Mouse (Mus musculus) MN1 (cell line): ENCODE measurements at regions not wholly inside any gene's neighbourhood (a gene's known extent, or its start where the extent isn't known, plus 50 kb on each side); places are given as distances from the start of the nearest gene placed in this dataset.
"Not testable (repeated sequence)": the region's sequence is repeated elsewhere in the genome, so short reads cannot be mapped to it uniquely, and the experiment has no call there.

Experiments
- DNase-seq: peaks from one replicate; pipeline ENCODE4 v3.0.0-alpha.2; 2016; ENCODE audit warnings: low spot score

GRCm38 (mm10) chr15:25245631-25246030 lies 167.9 kb downstream of the Basp1 start:
- DNase-seq, result no peak

GRCm38 (mm10) chr15:25237665-25238664 lies 175.6 kb downstream of the Basp1 start:
- no peak for DNase-seq

GRCm38 (mm10) chr15:25236191-25236723 lies 177.3 kb downstream of the Basp1 start:
- DNase-seq, result no peak

GRCm38 (mm10) chr15:25234064-25234700 lies 179.4 kb downstream of the Basp1 start:
- DNase-seq, result no peak

GRCm38 (mm10) chr15:25230213-25230612 lies 183.4 kb downstream of the Basp1 start:
- no peak for DNase-seq

GRCm38 (mm10) chr15:25229807-25230206 lies 183.8 kb downstream of the Basp1 start:
- DNase-seq, result no peak

GRCm38 (mm10) chr15:25227496-25227895 lies 186.1 kb downstream of the Basp1 start:
- no peak for DNase-seq

- no peak for DNase-seq
Observed at GRCm38 (mm10) chr15:25225936-25226335, 187.6 kb downstream of the Basp1 start.

- DNase-seq, result no peak
Observed at GRCm38 (mm10) chr15:25225431-25225830, 188.1 kb downstream of the Basp1 start.

- DNase-seq, result no peak
Observed at GRCm38 (mm10) chr15:25221749-25222148, 191.8 kb downstream of the Basp1 start.

- no peak for DNase-seq
Observed at GRCm38 (mm10) chr15:25216375-25216774, 197.2 kb downstream of the Basp1 start.

GRCm38 (mm10) chr15:25202097-25202496 lies 211.5 kb downstream of the Basp1 start:
- DNase-seq, result no peak

GRCm38 (mm10) chr15:25200249-25200648 lies 213.3 kb downstream of the Basp1 start:
- DNase-seq, result not testable (repeated sequence)

GRCm38 (mm10) chr15:25187881-25188326 lies 225.7 kb downstream of the Basp1 start:
- DNase-seq, result no peak

- no peak for DNase-seq
Observed at GRCm38 (mm10) chr15:25172755-25173154, 240.8 kb downstream of the Basp1 start.

- no peak for DNase-seq
Observed at GRCm38 (mm10) chr15:25146371-25146770, 267.2 kb downstream of the Basp1 start.

GRCm38 (mm10) chr15:25144228-25144627 lies 269.3 kb downstream of the Basp1 start:
- DNase-seq, result no peak

- DNase-seq, result no peak
Observed at GRCm38 (mm10) chr15:25140389-25141181, 273.0 kb downstream of the Basp1 start.

GRCm38 (mm10) chr15:25137091-25137490 lies 276.5 kb downstream of the Basp1 start:
- DNase-seq, result no peak

GRCm38 (mm10) chr15:25135471-25136262 lies 277.9 kb downstream of the Basp1 start:
- DNase-seq, result no peak

- no peak for DNase-seq
Observed at GRCm38 (mm10) chr15:25130096-25130495, 283.5 kb downstream of the Basp1 start.
